Mouse (Mus musculus) adrenal gland, postnatal 4 days (tissue): Measurements from ENCODE around the gene Trmt61a. TPM values are rescaled to one million over a fixed set of nuclear protein-coding genes. Genes with fewer than 3 reads are reported as not detected.
"Not testable (repeated sequence)": the region's sequence is repeated elsewhere in the genome, so short reads cannot be mapped to it uniquely, and the experiment has no call there.

Source experiments
- DNase-seq, 2 experiments: peaks; one replicate each; pipeline ENCODE4 v3.0.0; 2021 to 2022; ENCODE audit warnings: low spot score in 2 of 2, mixed read lengths in 2 of 2
- total RNA-seq, 2 experiments: library from RNA; stranded (reverse); gene quantifications; 2 replicates each; pipeline ENCODE4 v1.2.3; 2021

Gene Trmt61a
- total RNA-seq, 2 experiments from 2014 or later: 11.7 to 13.8 TPM

DNA sequence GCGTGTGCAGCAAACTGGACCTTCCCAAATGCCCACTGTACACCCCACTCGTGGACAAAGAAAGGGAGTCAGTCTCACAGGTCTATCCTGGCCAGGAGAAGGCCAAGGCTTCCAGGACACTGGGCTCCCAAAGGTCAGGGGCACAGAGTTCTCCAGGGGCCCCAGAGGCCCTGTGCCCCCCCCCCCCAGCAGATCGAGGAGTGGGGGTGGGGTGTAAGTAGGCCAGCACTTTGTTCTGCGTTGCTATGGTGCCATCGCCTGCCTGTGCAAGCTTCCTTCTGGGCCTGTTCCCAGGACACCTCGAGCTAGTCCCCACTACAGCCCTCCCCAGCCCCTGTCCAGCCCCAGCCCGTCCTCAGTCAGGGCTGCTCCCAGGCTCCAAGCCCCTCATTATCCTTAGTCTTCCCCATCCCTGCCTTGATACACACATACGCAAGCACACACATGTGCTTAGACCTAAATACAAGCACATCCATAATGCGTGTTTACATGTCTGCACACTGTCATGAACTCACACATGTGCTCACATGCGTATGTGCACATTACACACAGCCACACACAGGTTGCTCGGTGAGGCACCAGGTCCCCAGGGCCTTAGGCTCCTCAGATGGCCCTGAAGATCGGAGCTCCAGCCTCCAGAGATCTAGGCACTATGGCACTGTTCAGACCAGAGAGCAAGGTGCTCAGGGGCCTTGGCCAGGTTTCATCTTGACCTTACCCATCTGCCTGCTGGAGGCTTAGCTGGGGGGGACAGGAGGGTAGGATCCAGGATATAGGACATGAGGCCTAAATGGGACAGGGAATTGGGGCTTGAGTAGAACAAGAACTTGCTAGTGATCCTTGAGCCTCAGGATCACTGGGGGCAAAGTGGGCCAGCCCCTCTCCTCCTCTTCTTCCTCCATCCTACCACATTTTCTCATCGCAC is 17.2 kb downstream of the Trmt61a start:
- DNase-seq: no peak

DNA sequence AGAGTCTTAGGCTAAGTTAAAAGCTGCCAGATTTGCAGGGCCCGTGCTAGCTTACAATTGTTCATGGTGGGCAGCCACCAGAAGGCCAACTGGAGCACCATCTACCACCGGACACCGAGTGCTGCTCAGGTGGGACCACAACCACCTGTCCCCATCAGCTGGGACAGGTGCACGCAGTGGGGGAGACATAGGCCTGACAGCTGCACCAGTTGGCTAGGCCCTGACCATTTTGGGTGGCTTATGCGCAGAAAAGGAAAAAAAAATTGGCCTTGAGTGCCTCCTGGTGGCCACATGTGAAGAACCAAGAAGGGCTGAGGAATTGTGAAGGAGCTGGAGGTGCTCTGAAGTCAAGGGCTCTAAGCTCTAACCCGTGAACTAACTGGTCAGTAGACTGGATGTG is 18.3 kb downstream of the Trmt61a start:
- DNase-seq: no peak

DNA sequence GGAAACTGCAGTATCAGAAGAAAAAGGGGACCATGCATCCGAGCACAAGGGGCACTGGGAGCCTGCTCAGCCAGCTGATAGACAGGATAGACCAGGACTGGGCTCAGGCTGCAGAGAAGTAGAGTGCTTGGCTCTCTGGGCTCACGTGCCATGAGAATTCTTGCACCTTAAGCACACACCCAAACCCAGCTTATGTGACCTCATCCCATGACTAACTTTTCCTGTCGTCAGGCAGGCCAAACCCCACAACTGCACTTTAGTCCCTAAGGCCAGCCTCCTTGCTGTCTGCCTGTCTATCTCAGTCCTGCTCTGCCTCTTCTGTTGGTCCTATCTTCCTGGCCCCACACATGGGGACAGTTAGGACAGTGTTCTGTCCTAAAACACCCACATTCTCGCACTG is 19.8 kb downstream of the Trmt61a start:
- no peak for DNase-seq

DNA sequence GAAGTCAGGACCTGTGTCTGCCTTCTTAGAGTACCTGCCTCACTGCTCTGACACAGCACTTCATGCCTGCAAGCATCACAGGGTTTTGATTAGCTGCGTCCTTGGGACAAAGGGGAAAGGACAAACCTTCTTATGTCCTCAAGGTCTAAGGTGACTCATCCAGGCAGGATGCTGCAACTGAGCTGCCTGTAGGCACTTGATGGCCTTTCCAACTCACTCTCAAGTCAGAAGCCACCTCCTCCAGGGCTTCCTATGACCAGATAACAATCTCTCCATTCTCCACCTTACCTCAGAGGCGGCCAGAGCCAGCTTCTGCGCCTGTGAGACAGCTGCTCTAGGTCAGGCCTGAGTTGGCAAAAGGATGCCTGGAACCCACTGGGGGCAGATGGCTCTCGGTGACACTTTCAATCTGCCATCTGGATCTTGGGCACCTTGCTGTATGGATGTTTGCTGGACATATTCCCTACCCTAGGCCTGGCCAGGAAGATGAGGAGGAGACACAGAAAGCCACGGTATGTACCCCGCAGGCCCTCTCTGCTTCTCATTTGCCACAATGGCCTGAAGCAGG is 20.5 kb downstream of the Trmt61a start:
- DNase-seq: no peak

DNA sequence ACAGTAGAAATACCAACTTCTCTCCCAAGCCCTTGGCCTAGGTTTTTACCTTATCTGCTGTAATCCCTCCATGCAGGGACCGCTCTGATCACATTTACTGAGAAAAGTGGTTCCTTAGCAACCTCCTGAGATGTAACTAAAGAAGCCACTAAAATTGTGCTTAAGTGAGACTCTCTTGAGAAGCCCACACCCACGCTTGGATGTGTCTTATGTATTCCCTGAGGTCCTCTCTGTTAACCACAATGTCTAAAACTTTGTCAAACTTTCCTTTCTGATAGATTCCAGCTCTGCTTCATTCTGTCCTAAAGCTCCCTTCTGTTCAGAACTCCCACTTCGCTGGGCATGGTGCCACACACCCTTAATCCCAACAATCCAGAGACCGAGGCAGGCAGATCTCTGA is 21.6 kb downstream of the Trmt61a start:
- DNase-seq: no peak

DNA sequence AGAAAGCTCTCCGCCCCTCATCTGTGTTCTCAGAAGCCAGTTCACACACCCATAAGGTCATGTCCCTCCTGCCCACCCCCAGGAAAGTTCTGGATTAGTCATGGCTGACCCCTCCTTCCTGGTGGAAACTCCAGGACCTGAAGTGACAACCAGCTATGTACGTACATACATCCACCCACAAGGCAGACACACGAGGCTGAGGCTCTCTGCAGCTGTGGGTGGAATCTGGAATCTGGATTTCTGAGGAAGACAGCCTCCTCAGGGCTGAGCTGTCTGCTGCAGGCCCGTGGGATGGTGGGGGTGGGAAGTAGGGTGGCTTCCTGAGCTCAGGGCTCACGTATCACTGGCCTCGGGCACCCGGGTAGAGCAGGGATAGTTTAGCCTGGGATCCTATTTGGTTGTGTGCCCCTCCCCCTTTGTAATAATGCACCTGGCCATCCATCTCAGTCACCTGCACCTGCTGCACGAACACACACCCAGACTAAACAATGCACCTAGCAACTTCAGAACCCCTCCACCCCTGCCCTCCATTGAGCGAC is 23.1 kb downstream of the Trmt61a start:
- DNase-seq: no peak

DNA sequence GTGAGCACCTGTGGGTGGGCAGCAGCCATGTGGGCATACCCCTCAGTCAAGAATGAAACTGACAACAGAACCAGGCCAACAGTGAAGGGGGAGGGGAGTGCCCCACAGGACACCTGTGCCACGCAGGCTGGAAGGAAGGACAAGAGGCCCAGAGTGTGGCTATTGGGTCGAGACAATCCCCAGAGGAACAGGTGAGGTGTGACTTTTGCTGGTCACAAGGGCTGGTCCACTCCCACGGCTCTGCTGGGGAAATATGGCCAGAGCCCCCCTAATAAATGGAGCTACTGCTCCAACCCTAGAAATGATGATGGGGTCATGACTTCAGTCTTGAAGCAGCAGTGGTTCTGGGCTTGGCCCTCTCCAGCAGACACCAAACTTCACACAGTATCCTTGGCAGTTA is 25.4 kb downstream of the Trmt61a start:
- DNase-seq: no peak

DNA sequence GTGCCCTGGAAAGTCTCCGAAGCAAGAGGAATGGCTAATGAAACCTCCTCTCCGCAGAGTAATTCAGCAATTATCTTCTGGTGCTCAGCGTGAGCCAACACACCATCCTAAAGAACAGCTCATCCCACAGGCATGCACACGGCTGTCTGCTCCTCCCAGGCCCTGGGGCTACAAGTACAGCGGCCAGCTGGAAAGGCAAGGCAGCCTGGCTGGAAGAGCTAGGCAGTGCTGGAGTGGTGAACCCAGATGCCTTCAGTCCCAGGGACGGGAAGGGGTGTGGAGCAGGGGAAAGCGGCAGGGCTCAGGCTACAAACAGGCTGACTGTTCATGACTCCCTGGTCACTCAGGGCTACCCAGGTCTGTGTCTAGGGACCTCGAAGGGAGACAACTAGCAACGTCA is 26.7 kb downstream of the Trmt61a start:
- DNase-seq: no peak

DNA sequence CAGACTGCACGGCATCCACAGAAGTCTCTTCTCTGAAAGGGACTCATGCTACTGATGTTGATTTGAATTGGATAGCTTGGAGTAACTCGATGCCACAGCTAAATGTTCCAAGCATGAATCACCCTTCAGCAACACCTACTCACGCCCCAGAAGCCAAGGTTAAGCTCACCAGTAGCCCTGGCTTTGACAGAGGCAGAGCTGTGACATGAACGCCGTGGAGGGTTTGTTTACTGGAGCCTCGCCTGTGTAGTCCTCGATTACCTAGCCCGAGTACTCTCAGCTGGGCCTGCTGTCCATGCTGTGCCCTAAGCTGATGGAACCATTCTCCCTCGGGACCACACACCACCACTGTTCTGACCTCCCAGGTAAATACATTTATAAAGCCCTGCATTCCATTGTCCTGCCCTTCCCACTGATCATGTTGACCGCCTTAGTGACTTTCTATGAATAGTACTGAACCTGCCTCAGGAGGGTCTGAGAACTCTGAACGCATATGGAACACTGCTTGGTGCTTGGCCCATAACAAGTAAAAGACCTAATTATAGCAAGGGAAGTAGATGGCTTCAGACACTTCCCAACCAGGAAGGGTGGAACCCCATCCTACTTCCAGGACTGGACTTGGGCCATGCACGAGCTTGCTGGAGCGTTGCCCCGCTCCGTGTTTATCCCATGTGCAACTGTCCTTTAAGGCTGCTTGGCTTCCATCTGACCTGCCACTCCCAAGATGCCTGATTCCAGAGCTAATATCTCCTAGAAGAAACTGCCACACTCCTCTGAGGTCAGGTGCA is 27.5 kb downstream of the Trmt61a start:
- no peak for DNase-seq

DNA sequence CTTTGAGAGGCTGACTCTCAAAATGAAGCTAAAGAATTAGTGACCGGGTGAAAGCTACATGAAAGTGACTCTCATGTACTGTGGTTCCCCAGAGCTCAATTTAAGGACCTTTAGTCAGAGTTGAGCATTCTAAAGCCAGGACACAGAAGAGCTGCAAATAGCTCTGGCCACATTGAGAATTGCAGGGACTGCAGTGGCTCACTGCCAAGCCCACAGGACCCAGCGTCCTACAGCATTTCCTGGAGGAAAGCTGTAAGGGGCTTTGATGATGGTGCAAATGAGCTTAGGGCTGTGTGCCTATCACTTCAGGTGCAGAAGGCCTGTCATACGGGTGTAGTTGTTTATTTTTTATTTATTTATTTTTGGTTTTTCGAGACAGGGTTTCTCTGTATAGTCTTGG is 30.3 kb downstream of the Trmt61a start:
- DNase-seq: no peak

DNA sequence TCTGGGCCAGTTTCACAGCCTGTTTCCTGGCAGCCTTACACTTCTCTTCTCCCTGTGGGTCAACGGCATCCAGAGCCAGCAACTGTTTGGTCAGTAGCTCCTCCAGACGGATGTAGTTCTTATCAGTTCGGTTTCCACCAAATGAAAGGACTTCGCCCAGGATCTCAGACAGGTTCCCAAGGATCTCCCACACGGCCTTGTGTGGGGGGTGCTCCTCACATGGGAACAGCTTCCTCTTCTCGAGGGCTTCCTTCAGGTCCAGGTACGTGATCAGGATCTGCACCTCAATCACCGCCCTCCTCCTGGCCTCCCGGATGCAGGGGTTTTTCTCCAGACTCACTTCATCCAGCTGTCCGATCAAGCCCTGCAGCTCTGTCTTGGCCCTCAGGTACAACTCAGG is 32.2 kb downstream of the Trmt61a start:
- DNase-seq: no peak

DNA sequence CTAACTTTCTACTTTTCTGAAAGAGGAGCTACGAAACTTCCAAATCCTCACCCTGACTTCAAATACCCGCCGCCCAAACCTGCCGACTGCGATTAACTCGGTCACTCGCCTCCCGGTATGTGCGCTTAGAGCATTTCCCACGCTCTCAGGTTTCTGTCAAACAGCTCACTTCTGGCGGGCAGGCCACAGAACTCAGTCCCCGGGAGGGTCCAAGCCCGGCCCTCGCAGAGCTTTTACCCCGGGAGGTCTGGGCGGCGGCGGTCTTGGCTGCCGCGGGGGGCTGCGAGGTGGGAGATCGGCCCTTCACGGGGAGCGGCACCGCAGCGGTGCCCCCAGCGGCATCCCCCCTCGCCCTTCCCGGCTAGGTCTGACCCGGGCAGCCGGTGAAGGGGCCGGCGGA is 34.6 kb downstream of the Trmt61a start:
- DNase-seq: no peak

DNA sequence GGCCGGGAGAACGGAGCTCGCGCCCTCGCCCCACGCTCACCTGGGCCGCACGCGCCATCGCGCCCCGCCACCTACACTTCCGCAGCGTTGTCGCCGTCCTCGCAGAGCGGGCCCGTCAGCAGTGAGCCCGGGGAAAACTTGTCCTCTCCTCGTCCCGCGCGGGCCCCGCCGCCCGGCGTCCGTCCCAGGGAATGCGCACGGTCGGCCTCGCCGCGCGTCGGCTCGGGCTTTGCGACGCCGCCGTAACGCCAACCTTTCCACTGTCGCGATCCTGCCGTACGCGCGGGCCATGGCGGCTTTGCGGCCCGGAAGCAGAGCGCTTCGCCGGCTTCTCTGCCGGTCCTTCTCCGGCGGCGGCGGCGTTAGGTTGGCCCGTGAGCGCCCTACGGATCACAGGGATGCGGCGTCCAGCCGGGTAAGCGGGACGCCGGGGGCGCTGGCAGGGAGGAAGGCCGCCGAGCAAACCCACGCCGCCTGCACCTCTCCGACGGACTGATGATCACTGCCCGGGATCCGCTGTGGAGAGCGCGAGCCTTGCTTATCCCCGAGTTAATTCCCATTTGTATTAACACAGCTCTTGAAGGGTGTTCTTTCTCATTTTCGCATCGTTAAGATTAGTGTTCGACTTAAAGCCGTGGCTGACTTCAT is 35.2 kb downstream of the Trmt61a start, which contains the start of the genes Bag5 and Apopt1:
TSS of gene Bag5 (minus strand) at position 254 of the 648 bp plus-strand sequence.
TSS of gene Apopt1 (plus strand) at position 258 of the 648 bp plus-strand sequence.
- peak; percentile 74 to 83 for DNase-seq

DNA sequence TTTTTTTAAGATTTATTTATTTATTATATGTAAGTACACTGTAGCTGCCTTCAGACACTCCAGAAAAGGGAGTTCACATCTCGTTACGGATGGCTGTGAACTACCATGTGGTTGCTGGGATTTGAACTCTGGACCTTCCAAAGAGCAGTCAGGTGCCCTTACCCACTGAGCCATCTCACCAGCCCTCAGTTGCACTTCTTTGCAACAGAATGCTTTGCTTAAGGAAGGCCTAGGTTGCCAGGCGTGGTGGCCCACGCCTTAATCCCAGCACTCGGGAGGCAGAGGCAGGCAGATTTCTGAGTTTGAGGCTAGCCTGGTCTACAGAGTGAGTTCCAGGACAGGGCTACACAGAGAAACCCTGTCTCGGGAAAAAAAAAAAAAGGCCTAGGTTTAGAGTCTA is 36.0 kb downstream of the Trmt61a start:
- DNase-seq: not testable (repeated sequence)

DNA sequence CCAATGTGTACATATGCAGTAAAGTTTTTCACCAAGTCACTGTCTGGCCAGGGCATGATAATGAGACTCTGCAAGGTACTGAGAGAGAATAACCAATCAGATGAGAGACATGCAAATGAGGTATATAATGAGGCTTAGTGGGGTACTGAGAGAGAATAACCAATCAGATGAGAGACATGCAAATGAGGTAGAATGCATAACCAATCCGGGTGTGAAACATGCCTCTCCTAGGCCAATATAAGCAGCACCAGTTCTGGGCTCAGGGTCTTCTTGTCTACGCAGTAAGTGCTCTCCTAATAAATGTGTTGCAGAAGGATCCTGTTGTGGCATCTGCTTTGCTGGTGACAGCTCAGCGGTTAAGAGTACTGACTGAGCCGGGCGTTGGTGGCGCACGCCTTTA is 38.6 kb downstream of the Trmt61a start:
- no peak for DNase-seq

DNA sequence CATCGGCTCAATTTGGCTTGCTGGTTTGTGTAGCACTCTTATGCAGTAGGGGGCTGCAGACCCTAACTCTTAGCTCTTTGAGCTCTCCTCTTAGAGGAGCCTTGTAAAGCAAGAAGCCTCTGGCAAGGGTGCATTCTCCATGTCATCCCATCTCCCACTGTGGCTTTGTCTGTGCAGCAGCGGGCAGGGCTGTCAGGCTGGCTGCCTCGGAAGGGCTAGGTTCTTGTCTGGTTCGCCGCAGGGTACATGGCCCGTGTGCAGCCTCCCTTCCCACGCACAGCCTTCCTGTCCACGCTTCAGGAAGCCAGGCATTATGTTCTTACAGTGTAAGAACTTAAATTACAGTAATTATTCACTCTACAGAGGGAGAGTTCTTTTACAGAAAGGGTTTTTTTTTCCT is 40.8 kb downstream of the Trmt61a start:
- no peak for DNase-seq

DNA sequence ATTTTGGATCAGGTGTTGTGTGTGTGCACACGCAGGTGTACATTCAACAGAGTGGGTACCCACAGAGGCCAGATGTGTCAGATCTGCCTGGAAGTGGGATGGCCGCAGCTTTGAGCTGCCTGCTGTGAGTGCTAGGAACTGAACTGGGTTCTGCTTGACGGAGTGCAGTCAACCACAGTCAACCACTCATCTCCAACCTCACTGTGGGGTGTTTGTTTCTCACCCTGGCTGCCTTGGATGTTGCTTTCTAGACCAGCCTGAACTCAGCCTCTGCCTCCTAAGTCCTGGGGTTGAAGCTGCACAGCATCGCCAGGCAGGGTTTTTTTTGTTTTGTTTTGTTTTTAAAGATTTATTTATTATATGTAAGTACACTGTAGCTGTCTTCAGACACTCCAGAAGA is 42.3 kb downstream of the Trmt61a start:
- no peak for DNase-seq

DNA sequence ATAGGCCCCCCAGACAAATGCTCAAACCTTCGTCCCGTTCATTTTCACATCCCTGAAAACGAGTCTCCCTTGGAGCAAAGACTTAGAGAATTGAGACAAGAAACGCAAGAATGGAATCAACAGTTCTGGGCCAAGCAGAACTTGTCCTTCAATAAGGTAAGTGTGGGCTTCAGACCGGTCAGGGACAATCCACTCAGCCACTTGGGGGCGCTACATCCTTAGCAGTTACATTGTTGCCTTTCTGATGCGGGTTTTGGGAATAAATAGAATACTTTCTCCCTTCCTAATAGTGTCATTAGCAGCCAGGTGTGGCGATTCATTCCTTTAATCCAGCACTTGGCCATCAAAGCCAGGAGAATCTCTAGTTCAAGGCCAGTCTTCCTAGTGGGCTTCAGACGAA is 44.7 kb downstream of the Trmt61a start:
- DNase-seq: no peak

DNA sequence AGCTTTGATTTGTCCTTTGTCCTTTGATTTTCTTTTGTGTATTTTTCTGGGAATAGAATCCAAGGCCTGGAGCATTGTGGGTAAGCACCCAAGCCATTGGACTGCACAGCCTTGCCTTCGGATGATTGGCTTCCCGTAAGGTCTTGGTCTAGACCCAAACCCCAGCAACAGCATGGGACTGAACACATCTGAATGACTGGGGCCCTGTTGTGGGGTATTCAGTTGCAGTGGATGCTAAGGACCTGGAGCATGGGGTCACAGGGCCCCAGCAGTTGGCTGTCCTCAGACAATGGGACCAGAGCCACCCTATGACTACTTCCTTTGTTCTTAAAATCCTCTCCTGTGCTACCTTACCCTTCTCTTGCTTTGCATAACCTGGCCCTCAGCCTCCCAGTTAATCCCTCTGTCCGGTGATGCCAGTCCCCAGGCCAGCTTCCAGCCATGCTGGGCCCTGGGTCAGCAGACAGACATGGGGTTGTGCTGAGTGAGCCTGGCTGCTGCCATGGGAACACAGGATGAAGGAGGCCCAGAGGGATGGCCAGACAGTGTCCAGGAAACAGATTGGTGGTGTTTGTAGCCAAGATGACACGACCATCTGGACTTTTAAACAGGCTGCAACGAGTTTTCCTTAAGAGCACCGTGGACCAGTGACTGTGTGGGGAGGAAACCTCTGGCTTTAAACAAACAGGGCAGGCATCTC is 46.9 kb downstream of the Trmt61a start:
- no peak for DNase-seq

DNA sequence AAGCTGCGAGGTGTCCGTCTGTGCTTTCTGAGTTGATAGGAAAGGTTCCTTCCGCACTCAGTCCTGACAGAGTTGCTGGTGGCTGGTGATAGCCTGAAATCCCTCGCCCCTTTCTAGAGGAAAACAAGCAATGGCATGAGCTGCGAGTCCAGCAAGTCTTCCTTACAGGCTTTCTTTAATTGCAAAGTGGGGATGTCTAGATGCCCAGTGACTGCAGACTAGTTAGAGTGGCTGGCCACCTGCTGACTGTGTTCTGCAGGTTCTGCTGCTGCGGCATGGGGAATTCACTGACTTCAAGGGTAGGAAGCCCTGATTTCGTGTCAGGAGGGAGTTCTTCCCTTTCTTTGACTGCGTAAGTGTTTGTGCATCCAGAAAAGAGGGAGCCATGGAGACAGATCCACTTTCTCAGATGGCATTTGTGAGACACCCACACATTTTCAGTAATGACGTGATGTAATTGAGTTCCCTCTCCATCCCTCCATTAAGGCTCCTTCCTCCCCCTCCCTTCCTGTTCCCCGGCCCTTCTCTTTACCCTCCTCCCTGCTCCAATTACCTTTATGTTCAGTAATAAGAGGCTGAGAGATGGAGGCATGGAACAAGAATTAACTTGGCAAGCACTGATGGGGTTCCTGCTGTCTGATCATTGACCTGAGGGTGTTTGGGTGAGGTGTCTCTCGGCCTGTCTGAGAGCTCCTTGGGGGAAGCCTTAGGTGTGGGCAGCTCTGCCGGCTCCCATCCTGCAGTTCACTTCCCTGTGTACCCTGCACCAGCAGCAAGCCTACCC is 47.6 kb downstream of the Trmt61a start:
- DNase-seq: no peak
